Mouse (Mus musculus) CH12.LX (cell line): ENCODE data around the gene Aldh2. TPM values are rescaled to one million over a fixed set of nuclear protein-coding genes. Genes with fewer than 3 reads are reported as not detected.

Experiments used
- DNase-seq: peaks from one replicate; pipeline ENCODE4 v3.0.0-alpha.2; 2013; ENCODE audit errors: extremely low read depth
- H3K27ac ChIP-seq: 2 replicates; pipeline ENCODE4 v1.5.1; 2012; ENCODE audit warnings: low read depth, mild to moderate bottlenecking, control low read depth, moderate library complexity; ENCODE audit not compliant: insufficient read depth
- H3K27me3 ChIP-seq: replicated peaks from 2 replicates; pipeline ENCODE3; 2012; ENCODE audit warnings: inconsistent platforms
- H3K36me3 ChIP-seq, 2 experiments: replicated peaks in 1 of 2; 2 replicates each; pipeline versions ENCODE3 to v1.6.1; 2012; ENCODE audit warnings: inconsistent platforms in 1 of 2, low read length in 1 of 2, mild to moderate bottlenecking in 1 of 2, mixed read lengths in 1 of 2, moderate library complexity in 1 of 2; ENCODE audit not compliant: control insufficient read depth in 1 of 2, insufficient read depth in 1 of 2
- H3K4me1 ChIP-seq, 2 experiments: 2 replicates each; pipeline ENCODE4 v1.6.1; 2012; ENCODE audit warnings: inconsistent platforms in 1 of 2, moderate library complexity in 1 of 2; ENCODE audit not compliant: insufficient read depth in 2 of 2, control insufficient read depth in 1 of 2
- H3K4me2 ChIP-seq: 2 replicates; pipeline ENCODE4 v1.6.1; 2012; ENCODE audit warnings: low read depth, mild to moderate bottlenecking, control low read depth; ENCODE audit not compliant: poor library complexity, insufficient read depth, severe bottlenecking
- H3K4me3 ChIP-seq, 3 experiments: fragments of 150-350 bp in 1 of 3; sonication (generic) in 1 of 3; replicated peaks in 1 of 3; 2 replicates each; pipeline versions ENCODE3 to v1.5.1; 2011 to 2012; ENCODE audit warnings: low read depth in 2 of 3, low read length in 2 of 3, mild to moderate bottlenecking in 2 of 3, moderate library complexity in 2 of 3, control low read depth in 1 of 3, improper control_type of control experiment in 1 of 3, inconsistent platforms in 1 of 3, mixed read lengths in 1 of 3; ENCODE audit not compliant: poor library complexity in 1 of 3
- H3K79me2 ChIP-seq: replicated peaks from 2 replicates; pipeline ENCODE4 v1.6.1; 2012; ENCODE audit warnings: mild to moderate bottlenecking, moderate library complexity; ENCODE audit not compliant: control insufficient read depth, poor library complexity, insufficient read depth, severe bottlenecking; ENCODE audit errors: extremely low read depth
- H3K9ac ChIP-seq: 2 replicates; pipeline ENCODE4 v1.6.1; 2012; ENCODE audit warnings: low read depth, mild to moderate bottlenecking, control low read depth, moderate library complexity; ENCODE audit not compliant: insufficient read depth
- H3K9me3 ChIP-seq: replicated peaks from 2 replicates; pipeline ENCODE3; 2012; ENCODE audit warnings: low read length, inconsistent platforms, mixed read lengths
- CTCF ChIP-seq, 2 experiments: IDR thresholded peaks in 1 of 2; conservative IDR thresholded peaks in 1 of 2; 2 replicates each; pipeline ENCODE4 v1.5.1; 2011 to 2012; ENCODE audit warnings: low read depth in 2 of 2, low read length in 2 of 2, improper control_type of control experiment in 1 of 2, inconsistent platforms in 1 of 2, mild to moderate bottlenecking in 1 of 2, moderate library complexity in 1 of 2
- E2F4 ChIP-seq: IDR thresholded peaks from 2 replicates; pipeline ENCODE4 v1.6.1; 2011; ENCODE audit warnings: low read depth, low read length, improper control_type of control experiment; ENCODE audit not compliant: insufficient replicate concordance
- EP300 ChIP-seq: IDR thresholded peaks from 2 replicates; pipeline ENCODE4 v1.6.1; 2011; ENCODE audit warnings: low read length, improper control_type of control experiment
- ETS1 ChIP-seq: conservative IDR thresholded peaks from 2 replicates; pipeline ENCODE4 v1.6.1; 2012; ENCODE audit warnings: low read depth, mild to moderate bottlenecking, inconsistent platforms, low read length, improper control_type of control experiment, moderate library complexity
- IRF4 ChIP-seq: IDR thresholded peaks from 2 replicates; pipeline ENCODE4 v1.6.1; 2014; ENCODE audit warnings: low read depth, mild to moderate bottlenecking, inconsistent platforms, low read length, improper control_type of control experiment
- JUND ChIP-seq: conservative IDR thresholded peaks from 2 replicates; pipeline ENCODE4 v1.6.1; 2011; ENCODE audit warnings: low read depth, low read length, improper control_type of control experiment
- MAFK ChIP-seq: IDR thresholded peaks from 2 replicates; pipeline ENCODE4 v1.6.1; 2011; ENCODE audit warnings: low read length, improper control_type of control experiment; ENCODE audit not compliant: insufficient replicate concordance
- MAZ ChIP-seq: IDR thresholded peaks from 2 replicates; pipeline ENCODE4 v1.6.1; 2012; ENCODE audit warnings: low read depth, mild to moderate bottlenecking, inconsistent platforms, low read length, improper control_type of control experiment, moderate library complexity
- MEF2A ChIP-seq: IDR thresholded peaks from 2 replicates; pipeline ENCODE4 v1.6.1; 2014; ENCODE audit warnings: low read depth, mild to moderate bottlenecking, inconsistent platforms, low read length, improper control_type of control experiment, borderline replicate concordance
- MXI1 ChIP-seq: IDR thresholded peaks from 2 replicates; pipeline ENCODE4 v1.6.1; 2011; ENCODE audit warnings: mild to moderate bottlenecking, low read depth, low read length, improper control_type of control experiment
- NELFE ChIP-seq: IDR thresholded peaks from 2 replicates; pipeline ENCODE4 v1.6.1; 2011; ENCODE audit warnings: low read depth, low read length, improper control_type of control experiment
- NRF1 ChIP-seq: IDR thresholded peaks from 2 replicates; pipeline ENCODE4 v1.6.1; 2014; ENCODE audit warnings: low read depth, mild to moderate bottlenecking, inconsistent platforms, low read length, improper control_type of control experiment, moderate library complexity
- POLR2A ChIP-seq: IDR thresholded peaks from 2 replicates; pipeline ENCODE4 v1.6.1; 2011; ENCODE audit warnings: low read depth, mild to moderate bottlenecking, improper control_type of control experiment, low read length
- RAD21 ChIP-seq: IDR thresholded peaks from 2 replicates; pipeline ENCODE4 v1.6.1; 2011; ENCODE audit warnings: low read depth, mild to moderate bottlenecking, low read length, improper control_type of control experiment, moderate library complexity
- RCOR1 ChIP-seq: conservative IDR thresholded peaks from 2 replicates; pipeline ENCODE4 v1.6.1; 2012; ENCODE audit warnings: low read depth, mild to moderate bottlenecking, inconsistent platforms, low read length, improper control_type of control experiment
- TBP ChIP-seq: conservative IDR thresholded peaks from 2 replicates; pipeline ENCODE4 v1.6.1; 2011; ENCODE audit warnings: low read depth, low read length, improper control_type of control experiment
- UBTF ChIP-seq: IDR thresholded peaks from 2 replicates; pipeline ENCODE4 v1.6.1; 2012; ENCODE audit warnings: low read depth, mild to moderate bottlenecking, inconsistent platforms, low read length, improper control_type of control experiment, moderate library complexity
- USF1 ChIP-seq: IDR thresholded peaks from 2 replicates; pipeline ENCODE4 v1.6.1; 2014; ENCODE audit warnings: low read depth, mild to moderate bottlenecking, inconsistent platforms, low read length, improper control_type of control experiment
- USF2 ChIP-seq: conservative IDR thresholded peaks from 2 replicates; pipeline ENCODE4 v1.6.1; 2011; ENCODE audit warnings: low read depth, low read length, improper control_type of control experiment
- ZC3H11A ChIP-seq: IDR thresholded peaks from 2 replicates; pipeline ENCODE4 v1.6.1; 2012; ENCODE audit warnings: low read depth, mild to moderate bottlenecking, inconsistent platforms, low read length, improper control_type of control experiment
- dilution Hi-C: fragments of 300-500 bp; cut with MboI; formaldehyde crosslinking; loops from 2 replicates; pipeline ENCODE4 v1.14.3; 2020; ENCODE audit warnings: low sequenced_read_pairs; ENCODE audit not compliant: extremely low pct_unique_long_range_greater_than_20kb, extremely low pct_ligation_motif_present
- in situ Hi-C: fragments of 300-500 bp; cut with MboI; formaldehyde crosslinking; loops from 3 replicates; pipeline ENCODE4 v1.14.3; 2019; ENCODE audit warnings: low sequenced_read_pairs, low pct_ligation_motif_present, low pct_unique_long_range_greater_than_20kb, mixed read lengths
- polyA plus RNA-seq: library from polyadenylated mRNA; unstranded; fragments of >175 nt; gene quantifications from 2 replicates; pipeline ENCODE4 v1.2.1, GENCODE M21; 2012; ENCODE audit warnings: low read depth; ENCODE audit not compliant: insufficient read length
- total RNA-seq, 2 experiments: library from RNA; depleted of rRNA; stranded (reverse); fragments of 300-350 nt in 1 of 2; fragments of >200 nt in 1 of 2; gene quantifications; 2 replicates each; pipeline ENCODE4 v1.2.3; 2012 to 2014

The Aldh2 gene
- total and polyA plus RNA-seq, 3 experiments = 58.9 to 139 (median 73.9) TPM

DNA sequence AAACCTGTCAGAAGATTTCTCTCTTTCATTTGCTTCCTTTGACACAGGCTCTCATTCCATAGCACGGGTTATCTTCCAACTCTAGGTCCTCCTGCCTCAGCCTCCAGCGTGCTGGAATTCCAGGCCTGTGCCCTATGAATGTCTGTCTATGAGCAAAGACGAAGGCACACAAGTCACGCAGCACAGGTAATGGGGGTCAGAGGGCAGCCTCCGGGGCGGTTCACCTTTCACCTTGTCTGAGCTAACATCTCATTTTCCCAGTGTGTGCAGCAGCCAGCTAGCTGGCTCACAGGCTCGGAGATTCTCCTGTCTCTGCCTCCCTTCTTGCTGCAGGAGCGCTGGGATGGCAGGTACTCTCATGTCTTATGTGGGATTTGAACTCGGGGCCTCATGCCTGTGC lies 46.0 kb upstream of the Aldh2 start:
- no peak for DNase-seq
- no peak overlapping the region for H3K4me3 ChIP-seq
- H3K27ac ChIP-seq = no peak overlapping the region
- in situ Hi-C loops (no loop called here), dilution Hi-C loops (no loop called here)
- H3K4me1 ChIP-seq = no peaks in the 10 kb centered on the region; a peak in 1 of 4 replicates
- H3K79me2 ChIP-seq = no peaks in the 10 kb centered on the region
- H3K4me2 ChIP-seq = no peak overlapping the region
- no peak overlapping the region for H3K9ac ChIP-seq
- TF ChIP-seq MEF2A = no peak
- no peak for TF ChIP-seq MAZ
- TF ChIP-seq EP300 = no peak
- no peak for TF ChIP-seq JUND
- no peak for TF ChIP-seq CTCF (conservative IDR thresholded peaks at IDR 0.05 in 1 of 2, IDR thresholded peaks at IDR 0.05 in 1 of 2; ENCODE audit: low read depth in 2 of 2, low read length in 2 of 2)
- TF ChIP-seq USF1 = no peak
- TF ChIP-seq USF2 = no peak
- no peak for TF ChIP-seq E2F4
- TF ChIP-seq RAD21 = no peak
- no peaks in the 10 kb centered on the region for H3K27me3 ChIP-seq
- H3K36me3 ChIP-seq = peaks cover 0 to 18% of the 10 kb centered on the region in 2 experiments
- no peaks in the 10 kb centered on the region for H3K9me3 ChIP-seq

DNA sequence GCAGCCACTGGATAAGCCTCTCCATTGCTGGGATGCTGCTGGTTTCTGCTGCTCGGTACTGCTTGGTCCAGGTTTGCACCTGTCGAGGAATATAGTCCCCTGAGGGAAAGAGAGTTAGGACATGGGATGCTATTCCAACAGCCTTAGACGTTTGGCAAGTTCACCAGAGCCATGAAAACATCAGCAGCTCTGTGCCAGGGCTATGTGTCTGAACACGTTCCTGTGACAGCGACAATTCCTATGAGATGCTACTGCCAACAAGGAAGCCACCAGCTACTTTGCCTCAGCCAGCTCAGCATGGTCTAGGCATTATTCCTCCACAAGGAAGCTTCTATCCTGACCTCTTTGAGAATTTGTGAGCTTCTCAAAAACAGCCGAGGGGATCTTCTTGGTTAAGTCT lies 43.7 kb upstream of the Aldh2 start:
- Histone ChIP-seq H3K4me3 (no peak overlapping the region), H3K27me3 (no peaks in the 10 kb centered on the region), H3K4me2 (no peak overlapping the region), H3K9ac (no peak overlapping the region), H3K36me3 (peaks cover 0 to 10% of the 10 kb centered on the region in 2 experiments), H3K9me3 (no peaks in the 10 kb centered on the region), H3K79me2 (no peaks in the 10 kb centered on the region), H3K4me1 (no peaks in the 10 kb centered on the region; a peak in 2 of 4 replicates), H3K27ac (no peak overlapping the region)
- in situ Hi-C loops (no loop called here), dilution Hi-C loops (no loop called here)
- DNase-seq = no peak
- no peak for TF ChIP-seq TBP
- TF ChIP-seq NELFE = no peak
- no peak for TF ChIP-seq EP300

DNA sequence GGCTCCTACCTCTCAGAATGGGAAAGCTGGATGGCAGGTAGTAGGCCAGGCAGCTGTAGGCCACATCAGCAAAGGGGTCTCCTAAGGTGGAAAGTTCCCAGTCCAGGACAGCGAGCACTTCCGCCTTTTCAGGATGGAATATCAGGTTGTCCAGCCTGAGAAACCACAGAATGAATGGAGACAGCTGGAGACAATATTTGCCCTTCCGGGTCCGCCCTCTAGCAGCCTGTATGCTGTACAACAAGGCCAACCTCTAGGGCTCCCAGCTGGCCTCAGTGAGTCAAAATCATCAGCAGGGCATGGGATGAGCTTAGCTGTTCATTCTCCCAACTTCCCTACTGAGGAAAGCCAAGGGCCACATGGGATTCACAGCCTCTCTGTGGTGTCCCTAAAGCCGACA lies 41.0 kb upstream of the Aldh2 start:
- H3K27ac ChIP-seq = no peak overlapping the region
- H3K79me2 ChIP-seq = no peaks in the 10 kb centered on the region
- H3K4me2 ChIP-seq = no peak overlapping the region
- TF ChIP-seq MAZ (no peak), ZC3H11A (no peak), MXI1 (no peak), IRF4 (no peak), UBTF (no peak), POLR2A (no peak), EP300 (no peak), NELFE (no peak), MAFK (no peak), RCOR1 (no peak), NRF1 (no peak), ETS1 (no peak)
- H3K27me3 ChIP-seq = no peaks in the 10 kb centered on the region
- H3K4me3 ChIP-seq = no peak overlapping the region
- in situ Hi-C loops (no loop called here), dilution Hi-C loops (no loop called here)
- no peaks in the 10 kb centered on the region for H3K9me3 ChIP-seq
- DNase-seq = no peak
- peaks cover 0 to 11% of the 10 kb centered on the region in 2 experiments for H3K36me3 ChIP-seq
- no peaks in the 10 kb centered on the region; a peak in 3 of 4 replicates for H3K4me1 ChIP-seq
- no peak overlapping the region for H3K9ac ChIP-seq
